In genomic region chr4:123991223-123991622, GRCm38 (mm10) we compare ENCODE assay signal across 8 mouse cellular contexts.
DNase-seq lines count a peak whose midpoint lies in the region; ATAC-seq and TF ChIP-seq lines count a peak whose summit lies in the region.

No protein-coding gene starts in this region.

- no peak for TF ChIP-seq CTCF in forebrain, postnatal 0 days (IDR thresholded peaks at IDR 0.05; ENCODE audit: low read depth)
- TF ChIP-seq CTCF in liver, embryonic 14.5 days (IDR thresholded peaks at IDR 0.05; ENCODE audit: low read depth) = no peak

- no peak for ATAC-seq in lung, embryonic 15.5 days (ENCODE audit: borderline replicate concordance, extremely low read depth, low FRiP score, low TSS enrichment)
- 0 out of 2 replicates have a peak, but pooled peaks have one; percentile 10 for ATAC-seq in forebrain, postnatal 0 days
- no peak for ATAC-seq in liver, embryonic 14.5 days (ENCODE audit: insufficient read depth)
- no peak for ATAC-seq in stomach, embryonic 15.5 days (ENCODE audit: insufficient read depth, low FRiP score, low read depth)

- DNase-seq in lung, postnatal 25 days (ENCODE audit: low spot score) = no peak
- DNase-seq in forebrain, postnatal 0 days = no peak
- DNase-seq in liver, embryonic 14.5 days (ENCODE audit: low read depth in 3 of 3, low spot score in 3 of 3) = no peak
- DNase-seq in thymus, postnatal 4 days = no peak
- no peak for DNase-seq in ovary, postnatal 10 days (ENCODE audit: low spot score)
- no peak for DNase-seq in frontal cortex, postnatal 36 days (ENCODE audit: low spot score in 2 of 2)

- no peak overlapping the region for H3K27ac ChIP-seq in lung, embryonic 15.5 days
- no peak overlapping the region for H3K27ac ChIP-seq in forebrain, postnatal 0 days (ENCODE audit: low read depth, low read length)
- H3K27ac ChIP-seq in liver, embryonic 14.5 days = no peak overlapping the region
- no peak overlapping the region for H3K27ac ChIP-seq in stomach, embryonic 15.5 days

- no peaks in the 10 kb centered on the region for H3K36me3 ChIP-seq in lung, embryonic 15.5 days
- no peaks in the 10 kb centered on the region for H3K36me3 ChIP-seq in forebrain, postnatal 0 days (ENCODE audit: insufficient read depth)
- no peaks in the 10 kb centered on the region for H3K36me3 ChIP-seq in liver, embryonic 14.5 days (replicated peaks; ENCODE audit: control insufficient read depth, insufficient read depth, low read depth)
- H3K36me3 ChIP-seq in stomach, embryonic 15.5 days = no peaks in the 10 kb centered on the region

- no peak for TF ChIP-seq EP300 in liver, embryonic 14.5 days (IDR thresholded peaks at IDR 0.05; ENCODE audit: low read depth)

- peak overlapping the region; percentile 19 for H3K4me3 ChIP-seq in lung, embryonic 15.5 days
- peak overlapping the region; percentile 27 for H3K4me3 ChIP-seq in forebrain, postnatal 0 days (ENCODE audit: low read depth, low read length)
- no peak overlapping the region for H3K4me3 ChIP-seq in liver, embryonic 14.5 days (ENCODE audit: insufficient read depth in 1 of 2, low read depth in 2 of 2, low read length in 2 of 2)
- H3K4me3 ChIP-seq in stomach, embryonic 15.5 days (replicated peaks) = peak overlapping the region; percentile 26; the same call in 1 of the 2 replicates

- no peak overlapping the region for H3K9ac ChIP-seq in lung, embryonic 15.5 days
- H3K9ac ChIP-seq in forebrain, postnatal 0 days = 0 out of 2 replicates have a peak overlapping the region, but pooled peaks have one; percentile 22
- no peak overlapping the region for H3K9ac ChIP-seq in liver, embryonic 14.5 days (replicated peaks)
- H3K9ac ChIP-seq in stomach, embryonic 15.5 days = no peak overlapping the region

- H3K27me3 ChIP-seq in lung, embryonic 15.5 days = peaks cover 41% of the 10 kb centered on the region
- H3K27me3 ChIP-seq in forebrain, postnatal 0 days (ENCODE audit: insufficient read depth, low read length) = no peaks in the 10 kb centered on the region
- H3K27me3 ChIP-seq in liver, embryonic 14.5 days (ENCODE audit: control insufficient read depth, insufficient read depth, low read length) = peaks cover 10% of the 10 kb centered on the region
- H3K27me3 ChIP-seq in stomach, embryonic 15.5 days (replicated peaks) = peaks cover 24% of the 10 kb centered on the region

- peak overlapping the region; percentile 53 for H3K4me2 ChIP-seq in lung, embryonic 15.5 days
- peak overlapping the region; percentile 67 for H3K4me2 ChIP-seq in forebrain, postnatal 0 days (ENCODE audit: low read depth)
- peak overlapping the region; percentile 47 for H3K4me2 ChIP-seq in liver, embryonic 14.5 days (ENCODE audit: low read depth)
- H3K4me2 ChIP-seq in stomach, embryonic 15.5 days = peak overlapping the region; percentile 63

- peaks cover 9% of the 10 kb centered on the region for H3K4me1 ChIP-seq in lung, embryonic 15.5 days
- H3K4me1 ChIP-seq in forebrain, postnatal 0 days (ENCODE audit: insufficient read depth) = peaks cover 14% of the 10 kb centered on the region; the same call in 1 of the 2 replicates
- H3K4me1 ChIP-seq in liver, embryonic 14.5 days (replicated peaks; ENCODE audit: control insufficient read depth in 2 of 2, insufficient read depth in 2 of 2, low read length in 1 of 2) = no peaks in the 10 kb centered on the region
- H3K4me1 ChIP-seq in stomach, embryonic 15.5 days = peaks cover 10% of the 10 kb centered on the region; the same call in 1 of the 2 replicates

- WGBS in lung, embryonic 15.5 days = 5% methylated on average over 10 of the region's 10 CpGs
- 11% methylated on average over 10 of the region's 10 CpGs for WGBS in forebrain, postnatal 0 days
- 7% methylated on average over 10 of the region's 10 CpGs for WGBS in liver, embryonic 14.5 days (ENCODE audit: insufficient replicate concordance)
- WGBS in stomach, embryonic 15.5 days = 5% methylated on average over 10 of the region's 10 CpGs

- no peaks in the 10 kb centered on the region for H3K9me3 ChIP-seq in lung, embryonic 15.5 days
- H3K9me3 ChIP-seq in forebrain, postnatal 0 days (ENCODE audit: low read length) = no peaks in the 10 kb centered on the region
- no peaks in the 10 kb centered on the region for H3K9me3 ChIP-seq in liver, embryonic 14.5 days (ENCODE audit: control insufficient read depth, low read length)
- no peaks in the 10 kb centered on the region for H3K9me3 ChIP-seq in stomach, embryonic 15.5 days

Comparison
In these comparisons a context has a peak if more than half of its experiments do, and no peak if none do; other contexts are left out.
1. H3K4me3 ChIP-seq: peak in lung, embryonic 15.5 days (single experiment), forebrain, postnatal 0 days (single experiment) and stomach, embryonic 15.5 days (single experiment); none in liver, embryonic 14.5 days (0 of 2).
2. Peak in every context shown above with its lines, with median percentiles within 50 percentile points of each other: H3K4me2 ChIP-seq.